Mouse (Mus musculus) testis, adult 2 months (tissue): ENCODE measurements around the gene Bmp5. TPM values are rescaled to one million over a fixed set of nuclear protein-coding genes. Genes with fewer than 3 reads are reported as not detected.

Experiments
- H3K27ac ChIP-seq: fragments of 200-500 bp; 2 replicates; pipeline ENCODE4 v1.5.1; 2012; ENCODE audit warnings: low read depth, low read length; ENCODE audit not compliant: control insufficient read depth, insufficient read depth
- H3K27me3 ChIP-seq: fragments of 200-500 bp; 2 replicates; pipeline ENCODE4 v1.6.1; 2012; ENCODE audit warnings: mild to moderate bottlenecking, low read length, moderate library complexity; ENCODE audit not compliant: control insufficient read depth, insufficient read depth
- H3K36me3 ChIP-seq: fragments of 200-500 bp; 2 replicates; pipeline ENCODE4 v1.6.1; 2012; ENCODE audit warnings: mild to moderate bottlenecking, low read length; ENCODE audit not compliant: control insufficient read depth, insufficient read depth
- H3K4me1 ChIP-seq: fragments of 200-500 bp; 2 replicates; pipeline ENCODE4 v1.6.1; 2012; ENCODE audit warnings: low read length; ENCODE audit not compliant: control insufficient read depth, insufficient read depth
- H3K4me3 ChIP-seq: fragments of 200-500 bp; 2 replicates; pipeline ENCODE4 v1.5.1; 2012; ENCODE audit warnings: low read depth, mild to moderate bottlenecking, low read length, moderate library complexity, mixed read lengths; ENCODE audit not compliant: control insufficient read depth
- CTCF ChIP-seq: fragments of 200-500 bp; IDR thresholded peaks from 2 replicates; pipeline ENCODE4 v1.5.1; 2012; ENCODE audit warnings: low read depth, mild to moderate bottlenecking, inconsistent platforms, low read length, moderate library complexity; ENCODE audit not compliant: control insufficient read depth, insufficient read depth, insufficient replicate concordance
- POLR2A ChIP-seq: fragments of 200-500 bp; IDR thresholded peaks from 2 replicates; pipeline ENCODE4 v1.6.1; 2012; ENCODE audit warnings: low read depth, mild to moderate bottlenecking, inconsistent platforms, low read length, moderate library complexity; ENCODE audit not compliant: control insufficient read depth
- polyA plus RNA-seq: library from polyadenylated mRNA; depleted of rRNA; stranded (reverse); fragments of >200 nt; gene quantifications from 2 replicates; pipeline ENCODE4 v1.2.3, GENCODE M21; 2012

The Bmp5 gene
- polyA plus RNA-seq, 1 experiment: 0.27 TPM

DNA sequence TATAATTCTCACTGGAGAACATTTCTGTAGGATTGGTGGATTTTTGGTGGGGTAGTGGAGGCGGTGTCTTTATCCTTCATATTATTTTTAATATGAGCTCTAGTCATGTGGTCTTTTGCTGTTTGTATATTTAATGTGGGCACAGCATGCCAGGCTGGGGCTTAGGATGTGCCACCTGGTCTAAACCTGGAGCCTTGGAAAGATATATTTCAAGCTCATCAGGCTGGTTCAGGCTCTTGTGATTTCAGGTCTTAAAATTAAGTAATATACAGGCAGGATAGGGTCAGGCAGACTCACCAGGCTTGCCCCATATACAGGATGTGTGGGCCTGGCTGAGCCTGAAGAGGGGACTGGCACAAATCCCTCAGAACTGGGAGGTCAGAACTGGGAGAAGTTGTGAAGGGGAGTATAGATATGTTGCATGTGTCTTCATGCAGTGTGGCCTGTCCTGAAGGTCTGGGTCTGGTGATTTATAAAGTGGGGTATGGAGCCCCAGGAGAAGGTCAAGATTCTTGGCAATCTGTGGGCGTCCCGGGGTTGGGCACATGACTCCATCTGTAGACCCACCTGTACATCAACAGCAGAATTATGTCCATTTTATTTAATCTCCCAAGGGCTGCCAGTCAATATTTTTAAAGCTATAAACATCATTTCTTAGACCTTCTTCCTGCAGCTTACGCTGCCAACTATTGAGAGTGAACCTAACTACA, 108.5 kb downstream of the Bmp5 start:
- Histone ChIP-seq H3K27me3 (no peaks in the 10 kb centered on the region), H3K4me1 (no peaks in the 10 kb centered on the region), H3K36me3 (no peaks in the 10 kb centered on the region), H3K27ac (no peak overlapping the region), H3K4me3 (no peak overlapping the region)
- TF ChIP-seq POLR2A (no peak), CTCF (no peak)

- Histone ChIP-seq H3K4me1 (no peaks in the 10 kb centered on the region), H3K36me3 (no peaks in the 10 kb centered on the region), H3K27me3 (no peaks in the 10 kb centered on the region), H3K27ac (no peak overlapping the region), H3K4me3 (no peak overlapping the region)
- TF ChIP-seq POLR2A: no peak
- TF ChIP-seq CTCF: no peak
These were observed 111.8 kb downstream of the Bmp5 start for GRCm38 (mm10) chr9:75886801-75887544.

DNA sequence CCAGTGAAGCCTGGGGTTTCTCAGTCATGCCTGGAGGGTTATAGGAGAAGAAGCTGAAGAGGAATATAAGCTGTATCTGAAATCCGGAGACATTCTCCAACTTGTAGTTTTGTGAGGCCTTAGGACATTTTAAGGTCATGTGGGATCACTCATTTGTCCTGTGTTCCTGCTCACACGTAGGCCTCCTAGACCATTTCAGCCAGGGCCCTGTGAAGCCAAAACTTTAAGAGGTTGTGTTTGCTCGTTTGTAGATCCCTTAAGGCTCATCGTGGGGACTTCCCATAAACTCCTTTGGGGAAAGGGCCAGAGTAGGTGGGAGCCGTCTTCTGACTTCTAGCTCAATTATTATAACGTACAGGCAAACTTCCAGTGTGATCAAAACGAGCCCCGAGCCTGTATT, 121.8 kb downstream of the Bmp5 start:
- Histone ChIP-seq H3K27ac (no peak overlapping the region), H3K36me3 (no peaks in the 10 kb centered on the region), H3K4me3 (no peak overlapping the region), H3K4me1 (peaks cover 3% of the 10 kb centered on the region), H3K27me3 (no peaks in the 10 kb centered on the region)
- TF ChIP-seq CTCF (no peak), POLR2A (no peak)

GRCm38 (mm10) chr9:75898022-75898421, 122.9 kb downstream of the Bmp5 start:
- Histone ChIP-seq H3K27ac (no peak overlapping the region), H3K36me3 (no peaks in the 10 kb centered on the region), H3K4me3 (no peak overlapping the region), H3K27me3 (no peaks in the 10 kb centered on the region), H3K4me1 (peaks cover 3% of the 10 kb centered on the region)
- no peak for TF ChIP-seq POLR2A
- TF ChIP-seq CTCF: no peak

DNA sequence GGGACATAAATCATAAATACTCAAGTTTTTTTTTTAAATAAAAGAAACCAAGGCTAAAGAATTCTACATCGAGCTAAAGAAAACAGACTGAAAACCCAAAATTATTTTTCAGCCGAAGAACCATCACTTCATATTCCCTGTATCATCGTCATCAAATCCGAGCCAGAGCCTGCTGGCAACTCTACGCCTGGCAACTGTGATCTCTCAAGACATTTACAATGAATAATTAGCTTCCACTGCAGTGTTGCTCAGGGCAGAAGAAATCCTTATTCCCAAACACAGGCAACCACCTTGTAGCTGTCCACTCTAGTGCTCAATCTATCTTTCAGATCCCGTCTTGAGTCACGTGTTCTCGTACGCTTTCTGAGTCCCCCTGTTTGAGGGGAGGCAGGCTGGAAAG, 126.1 kb downstream of the Bmp5 start:
- no peak for TF ChIP-seq POLR2A
- no peak for TF ChIP-seq CTCF
- Histone ChIP-seq H3K4me3 (no peak overlapping the region), H3K27ac (no peak overlapping the region), H3K4me1 (peaks cover 3% of the 10 kb centered on the region), H3K36me3 (no peaks in the 10 kb centered on the region), H3K27me3 (no peaks in the 10 kb centered on the region)

DNA sequence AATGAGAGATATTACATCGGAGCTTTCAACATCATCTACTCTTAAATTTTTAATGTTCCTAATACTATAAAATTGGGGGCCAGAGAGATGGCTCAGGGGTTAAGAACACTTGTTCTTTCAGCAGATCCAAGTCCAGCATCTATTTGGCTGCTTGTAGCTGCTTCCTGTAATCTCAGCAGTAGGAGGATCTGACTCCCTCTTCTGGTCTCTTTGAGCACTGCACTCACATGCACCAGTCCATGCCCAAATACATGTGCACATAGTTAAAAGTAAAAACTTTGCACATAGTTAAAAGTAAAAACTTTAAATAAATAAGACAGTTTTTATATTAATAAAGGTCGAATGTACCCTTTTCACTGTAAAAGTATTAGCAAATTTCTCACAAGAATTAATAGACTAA, 130.3 kb downstream of the Bmp5 start:
- H3K27me3 ChIP-seq: no peaks in the 10 kb centered on the region

GRCm38 (mm10) chr9:75910112-75910799, 135.1 kb downstream of the Bmp5 start:
- TF ChIP-seq POLR2A: no peak
- TF ChIP-seq CTCF: no peak
- no peak overlapping the region for H3K27ac ChIP-seq
- no peaks in the 10 kb centered on the region for H3K27me3 ChIP-seq
- H3K4me1 ChIP-seq: no peaks in the 10 kb centered on the region
- H3K36me3 ChIP-seq: no peaks in the 10 kb centered on the region
- H3K4me3 ChIP-seq: no peak overlapping the region

More for the DNA sequence above, 130.3 kb downstream of the Bmp5 start:
- TF ChIP-seq CTCF (no peak), POLR2A (no peak)
- no peak overlapping the region for H3K27ac ChIP-seq
- no peak overlapping the region for H3K4me3 ChIP-seq
- H3K4me1 ChIP-seq: peaks cover 3% of the 10 kb centered on the region; the same call in 1 of the 2 replicates
- no peaks in the 10 kb centered on the region for H3K36me3 ChIP-seq
